Mouse (Mus musculus): ENCODE measurements around the gene Olfr461. TPM values are rescaled to one million over a fixed set of nuclear protein-coding genes. Genes with fewer than 3 reads are reported as not detected.
"Not testable (repeated sequence)": the region's sequence is repeated elsewhere in the genome, so short reads cannot be mapped to it uniquely, and the experiment has no call there.

The Olfr461 gene
- not detected in 2 replicates for polyA plus RNA-seq (2015; fragmentation: Nextera tagmentation; extraction: Ambion mirVana)

DNA sequence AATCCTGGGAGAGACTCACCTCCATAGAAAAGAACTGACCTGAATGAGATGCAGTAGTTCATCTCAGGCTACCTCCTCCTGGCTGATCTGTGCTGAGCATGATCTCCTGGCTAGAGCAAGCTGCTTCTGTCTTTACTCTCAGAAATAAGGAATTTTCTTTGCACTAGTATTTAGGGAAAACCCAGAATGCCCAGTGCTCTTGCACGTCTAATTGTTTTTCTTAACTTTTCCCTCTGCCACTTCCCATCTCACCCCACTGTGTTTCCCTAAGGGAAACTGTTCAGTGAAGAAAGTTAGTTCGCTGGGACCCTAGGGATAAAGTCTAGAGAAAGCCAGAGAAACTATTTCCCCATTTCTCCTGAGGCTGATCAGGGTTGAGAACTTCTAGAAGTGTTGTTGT, at the start of gene Olfr461:
TSS of gene Olfr461 (minus strand) at position 101 of the 400 bp plus-strand sequence.
- H3K9me3 ChIP-seq (ENCODE audit: control insufficient read depth), result no peaks in the 10 kb centered on the region
- TF ChIP-seq CTCF (IDR thresholded peaks at IDR 0.05; ENCODE audit: low read depth), result no peak
- H3K9ac ChIP-seq (ENCODE audit: low read depth, low read length), result no peak within 1 kb of the TSS
- H3K27me3 ChIP-seq (replicated peaks; ENCODE audit: control insufficient read depth, insufficient read depth, low read length), result no peaks in the 10 kb centered on the region
- H3K4me3 ChIP-seq (ENCODE audit: low read depth, low read length), result no peak within 1 kb of the TSS
- H3K36me3 ChIP-seq (ENCODE audit: control insufficient read depth, insufficient read depth), result no peaks in the 10 kb centered on the region
- H3K4me2 ChIP-seq (replicated peaks; ENCODE audit: low read depth), result no peak within 1 kb of the TSS
- WGBS, result 85% methylated on average over 2 of the region's 2 CpGs
- no peak for ATAC-seq
- H3K4me1 ChIP-seq (replicated peaks; ENCODE audit: control insufficient read depth, insufficient read depth, low read length), result no peaks in the 10 kb centered on the region
- H3K27ac ChIP-seq (ENCODE audit: low read depth, low read length), result no peak within 1 kb of the TSS

DNA sequence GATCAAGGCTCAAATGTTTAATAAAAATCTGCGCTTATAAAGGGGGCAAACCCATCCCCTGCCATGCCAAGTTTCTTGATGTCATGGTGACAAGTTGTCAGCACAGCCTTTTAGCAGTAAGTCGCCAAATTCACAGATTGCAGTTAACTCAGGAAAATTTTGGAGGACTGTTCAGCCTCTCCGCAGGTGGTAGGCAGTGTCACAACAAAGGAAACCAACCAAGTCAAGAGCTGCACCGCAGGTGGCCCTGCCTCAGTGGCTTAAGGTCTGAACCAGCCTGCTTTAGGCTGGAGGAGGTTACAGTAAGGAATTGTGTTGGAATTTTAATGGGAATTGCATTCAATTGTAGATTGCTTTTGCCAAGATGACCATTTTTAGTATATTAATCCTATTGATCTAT, 43.7 kb upstream of the Olfr461 start:
- H3K4me1 ChIP-seq (replicated peaks; ENCODE audit: control insufficient read depth, insufficient read depth, low read length); ATAC-seq: not testable (repeated sequence)

DNA sequence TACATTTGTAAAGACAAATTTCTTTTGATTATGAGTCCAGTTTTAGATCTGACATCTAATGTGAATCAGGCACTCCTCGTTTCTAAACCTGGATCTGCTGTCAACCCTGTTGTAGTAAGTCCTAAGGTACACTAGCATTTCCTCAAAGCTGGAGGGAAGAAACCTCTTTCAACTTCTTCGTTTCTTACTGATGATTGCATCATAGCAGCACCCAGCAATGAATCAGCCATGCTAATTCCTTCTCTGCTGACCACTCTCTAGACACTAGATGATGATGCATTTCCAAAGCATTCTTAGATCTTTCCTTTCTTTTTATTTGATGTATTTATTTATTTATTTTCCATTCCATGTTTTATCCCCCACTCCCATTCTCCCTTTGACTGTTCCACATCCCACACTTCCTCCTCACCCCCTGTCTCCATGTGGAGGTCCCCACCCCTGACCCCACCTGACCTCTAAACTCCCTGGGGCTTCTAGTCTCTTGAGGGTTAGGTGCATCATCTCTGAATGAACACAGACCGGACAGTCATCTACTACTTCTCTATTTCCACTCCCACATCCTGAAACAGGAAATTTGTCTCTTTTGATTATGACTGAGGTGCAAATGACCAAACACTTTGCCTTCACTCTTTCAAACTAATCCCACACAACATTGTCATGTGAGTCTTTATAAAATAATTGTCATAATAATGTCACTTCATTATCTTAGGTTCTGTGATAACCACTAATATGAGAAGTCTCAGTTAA, 40.1 kb upstream of the Olfr461 start:
- Histone ChIP-seq H3K4me1 (replicated peaks; ENCODE audit: control insufficient read depth, insufficient read depth, low read length) (no peaks in the 10 kb centered on the region), H3K27ac (ENCODE audit: low read depth, low read length) (no peak overlapping the region), H3K27me3 (replicated peaks; ENCODE audit: control insufficient read depth, insufficient read depth, low read length) (no peaks in the 10 kb centered on the region), H3K4me3 (ENCODE audit: low read depth, low read length) (no peak overlapping the region), H3K9me3 (ENCODE audit: control insufficient read depth) (no peaks in the 10 kb centered on the region), H3K36me3 (ENCODE audit: control insufficient read depth, insufficient read depth) (no peaks in the 10 kb centered on the region), H3K9ac (ENCODE audit: low read depth, low read length) (no peak overlapping the region), H3K4me2 (replicated peaks; ENCODE audit: low read depth) (no peak overlapping the region)
- TF ChIP-seq CTCF (IDR thresholded peaks at IDR 0.05; ENCODE audit: low read depth), result no peak
- 66% methylated on average over 3 of the region's 3 CpGs for WGBS
- no peak for ATAC-seq

More for the DNA sequence above, 43.7 kb upstream of the Olfr461 start:
- WGBS, result 40% methylated on average over 4 of the region's 4 CpGs
- H3K9me3 ChIP-seq (ENCODE audit: control insufficient read depth); H3K9ac ChIP-seq (ENCODE audit: low read depth, low read length); H3K27me3 ChIP-seq (replicated peaks; ENCODE audit: control insufficient read depth, insufficient read depth, low read length); H3K4me3 ChIP-seq (ENCODE audit: low read depth, low read length); H3K4me2 ChIP-seq (replicated peaks; ENCODE audit: low read depth); H3K27ac ChIP-seq (ENCODE audit: low read depth, low read length); H3K36me3 ChIP-seq (ENCODE audit: control insufficient read depth, insufficient read depth): not testable (repeated sequence)

DNA sequence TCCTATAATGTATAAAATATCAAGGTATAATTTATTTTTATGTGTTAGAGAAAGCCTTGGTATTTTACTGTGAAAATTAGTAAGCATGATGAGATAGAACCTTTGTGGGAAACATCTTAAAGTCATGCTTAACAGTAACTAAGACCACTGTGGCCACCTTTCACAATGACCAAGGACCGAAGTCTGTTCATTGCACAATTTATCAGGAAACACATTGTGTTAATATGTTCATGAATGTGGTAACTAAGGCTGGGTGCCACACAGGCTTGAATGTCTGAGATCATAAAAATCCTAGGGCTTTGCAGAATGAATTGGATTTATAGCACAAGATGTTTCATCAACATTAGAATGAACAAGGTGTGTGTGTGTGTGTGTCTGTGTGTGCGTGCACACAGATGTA, 33.5 kb upstream of the Olfr461 start:
- Histone ChIP-seq H3K9me3 (ENCODE audit: control insufficient read depth) (no peaks in the 10 kb centered on the region), H3K4me3 (ENCODE audit: low read depth, low read length) (no peak overlapping the region), H3K27ac (ENCODE audit: low read depth, low read length) (no peak overlapping the region), H3K4me2 (replicated peaks; ENCODE audit: low read depth) (no peak overlapping the region), H3K4me1 (replicated peaks; ENCODE audit: control insufficient read depth, insufficient read depth, low read length) (no peaks in the 10 kb centered on the region), H3K36me3 (ENCODE audit: control insufficient read depth, insufficient read depth) (no peaks in the 10 kb centered on the region), H3K9ac (ENCODE audit: low read depth, low read length) (no peak overlapping the region), H3K27me3 (replicated peaks; ENCODE audit: control insufficient read depth, insufficient read depth, low read length) (no peaks in the 10 kb centered on the region)
- 87% methylated on average over 2 of the region's 2 CpGs for WGBS
- TF ChIP-seq CTCF (IDR thresholded peaks at IDR 0.05; ENCODE audit: low read depth), result no peak
- no peak for ATAC-seq

DNA sequence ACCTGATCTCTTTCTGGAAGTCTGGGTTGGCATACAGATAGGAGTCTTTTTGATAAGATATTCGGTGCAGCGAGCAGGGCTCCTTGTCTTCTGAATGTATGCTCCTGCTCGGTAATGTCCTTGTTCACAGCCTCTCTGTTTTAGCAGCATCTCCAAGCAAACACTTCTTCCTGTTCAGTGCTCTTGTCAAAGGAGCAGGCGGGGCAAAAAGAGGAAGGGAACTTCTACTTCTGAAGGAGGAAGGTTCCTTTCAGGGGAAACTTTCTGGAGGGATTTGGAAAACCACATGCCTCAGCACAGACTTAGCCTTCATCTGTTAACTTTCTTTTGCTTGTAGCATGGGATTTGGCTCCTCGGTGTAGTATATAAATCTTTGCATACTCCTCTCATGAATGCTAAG, 30.8 kb upstream of the Olfr461 start, which contains the start of gene Clec5a:
TSS of gene Clec5a (minus strand) at position 177 of the 400 bp plus-strand sequence.
- no peak within 1 kb of the TSS for H3K4me2 ChIP-seq (replicated peaks; ENCODE audit: low read depth)
- no peak for TF ChIP-seq CTCF (IDR thresholded peaks at IDR 0.05; ENCODE audit: low read depth)
- 69% methylated on average over 5 of the region's 5 CpGs for WGBS
- no peak within 1 kb of the TSS for H3K4me3 ChIP-seq (ENCODE audit: low read depth, low read length)
- no peak within 1 kb of the TSS for H3K27ac ChIP-seq (ENCODE audit: low read depth, low read length)
- H3K36me3 ChIP-seq (ENCODE audit: control insufficient read depth, insufficient read depth), result no peaks in the 10 kb centered on the region
- no peaks in the 10 kb centered on the region for H3K4me1 ChIP-seq (replicated peaks; ENCODE audit: control insufficient read depth, insufficient read depth, low read length)
- no peak for ATAC-seq
- H3K27me3 ChIP-seq (replicated peaks; ENCODE audit: control insufficient read depth, insufficient read depth, low read length), result no peaks in the 10 kb centered on the region
- no peak within 1 kb of the TSS for H3K9ac ChIP-seq (ENCODE audit: low read depth, low read length)
- no peaks in the 10 kb centered on the region for H3K9me3 ChIP-seq (ENCODE audit: control insufficient read depth)

DNA sequence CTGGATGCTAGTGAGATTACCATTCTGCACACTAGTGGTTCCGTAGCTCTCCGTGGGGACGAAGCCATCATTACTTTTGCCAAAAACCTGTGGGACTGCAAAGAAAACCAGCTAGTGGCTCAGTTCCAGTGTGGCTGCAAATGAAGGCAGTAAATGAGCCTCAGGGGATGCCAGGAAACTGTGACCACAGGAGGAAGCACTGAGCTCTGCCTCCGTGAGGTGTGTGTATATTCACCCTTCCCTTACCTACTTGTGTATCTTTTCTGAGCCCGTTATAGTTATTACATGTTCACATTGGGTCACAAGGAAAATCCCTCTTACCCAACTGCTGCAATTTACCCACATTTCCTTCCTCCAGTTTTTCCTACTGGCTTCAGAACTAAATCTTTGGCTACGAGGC, 29.5 kb upstream of the Olfr461 start:
- 84% methylated on average over 6 of the region's 6 CpGs for WGBS
- ATAC-seq, result no peak
- 0 out of 2 replicates have a peak, but pooled peaks have one; percentile 2 for TF ChIP-seq CTCF (IDR thresholded peaks at IDR 0.05; ENCODE audit: low read depth)
- H3K4me3 ChIP-seq (ENCODE audit: low read depth, low read length), result no peak overlapping the region
- no peaks in the 10 kb centered on the region for H3K27me3 ChIP-seq (replicated peaks; ENCODE audit: control insufficient read depth, insufficient read depth, low read length)
- no peaks in the 10 kb centered on the region for H3K9me3 ChIP-seq (ENCODE audit: control insufficient read depth)
- no peak overlapping the region for H3K27ac ChIP-seq (ENCODE audit: low read depth, low read length)
- H3K4me2 ChIP-seq (replicated peaks; ENCODE audit: low read depth), result no peak overlapping the region
- H3K4me1 ChIP-seq (replicated peaks; ENCODE audit: control insufficient read depth, insufficient read depth, low read length), result no peaks in the 10 kb centered on the region
- H3K9ac ChIP-seq (ENCODE audit: low read depth, low read length), result no peak overlapping the region
- H3K36me3 ChIP-seq (ENCODE audit: control insufficient read depth, insufficient read depth), result no peaks in the 10 kb centered on the region

All from intestine, postnatal 0 days (tissue).